Mouse (Mus musculus) stomach, embryonic 15.5 days (tissue): ENCODE measurements around the gene Mrps11. TPM values are rescaled to one million over a fixed set of nuclear protein-coding genes. Genes with fewer than 3 reads are reported as not detected.

Source experiments
- ATAC-seq: fragments of 200-750 bp; cut with Nextera tagmentation; 2 replicates; pipeline ENCODE4 v1.8.0; 2017; ENCODE audit warnings: low read depth, moderate number of reproducible peaks, moderate TSS enrichment; ENCODE audit not compliant: insufficient read depth, low FRiP score
- H3K27ac ChIP-seq: fragments of 300-500 bp; sonication (generic); 2 replicates; pipeline ENCODE4 v1.5.1; 2015; ENCODE audit warnings: mild to moderate bottlenecking, inconsistent platforms
- H3K27me3 ChIP-seq: fragments of 300-500 bp; sonication (generic); replicated peaks from 2 replicates; pipeline ENCODE4 v1.6.1; 2015; ENCODE audit warnings: inconsistent platforms
- H3K36me3 ChIP-seq: fragments of 300-500 bp; sonication (generic); 2 replicates; pipeline ENCODE4 v1.6.1; 2015; ENCODE audit warnings: inconsistent platforms
- H3K4me1 ChIP-seq: fragments of 300-500 bp; sonication (generic); 2 replicates; pipeline ENCODE4 v1.6.1; 2015; ENCODE audit warnings: inconsistent platforms
- H3K4me2 ChIP-seq: fragments of 300-500 bp; sonication (generic); 2 replicates; pipeline ENCODE4 v1.6.1; 2015; ENCODE audit warnings: mild to moderate bottlenecking, inconsistent platforms
- H3K4me3 ChIP-seq: fragments of 300-500 bp; sonication (generic); replicated peaks from 2 replicates; pipeline ENCODE4 v1.5.1; 2015; ENCODE audit warnings: inconsistent platforms
- H3K9ac ChIP-seq: fragments of 300-500 bp; sonication (generic); 2 replicates; pipeline ENCODE4 v1.6.1; 2015; ENCODE audit warnings: inconsistent platforms
- H3K9me3 ChIP-seq: fragments of 300-500 bp; sonication (generic); 2 replicates; pipeline ENCODE4 v1.6.1; 2016; ENCODE audit warnings: inconsistent platforms
- WGBS: fragments of 180-500 bp; shearing (Covaris S2); methylation state at CpG from one replicate; pipeline ENCODE4 v1.1.7; 2015; 5-methylcytosine and 5-hydroxymethylcytosine counted together
- polyA plus RNA-seq: library from polyadenylated mRNA; unstranded; fragments of >200 nt; fragmentation: Nextera tagmentation; extraction: Ambion mirVana; gene quantifications from 2 replicates; pipeline ENCODE4 v1.2.1, GENCODE M21; 2015

The Mrps11 gene
- 62.2 and 65.3 TPM in 2 replicates for polyA plus RNA-seq

GRCm38 (mm10) chr7:78782639-78783581, at the start of gene Mrps11, which contains the start of gene Mrpl46:
Gene Mrps11 (plus strand): TSS chr7:78783119.
Gene Mrpl46 (minus strand): TSS chr7:78783531.
- peak within 1 kb of the TSS; percentile 83 for H3K4me3 ChIP-seq
- H3K9ac ChIP-seq = peak within 1 kb of the TSS; percentile 72
- ATAC-seq = peak; percentile 97
- WGBS = under 1% methylated on average over 44 of the region's 44 CpGs
- peaks cover 8% of the 10 kb centered on the region; the same call in 1 of the 2 replicates for H3K4me1 ChIP-seq
- no peaks in the 10 kb centered on the region for H3K9me3 ChIP-seq
- no peaks in the 10 kb centered on the region for H3K27me3 ChIP-seq
- 0 out of 2 replicates have a peak, but pooled peaks cover 11% of the 10 kb centered on the region for H3K36me3 ChIP-seq
- H3K27ac ChIP-seq = 0 out of 2 replicates have a peak within 1 kb of the TSS, but pooled peaks have one; percentile 59
- H3K4me2 ChIP-seq = peak within 1 kb of the TSS; percentile 88

GRCm38 (mm10) chr7:78737196-78737595, 45.7 kb upstream of the Mrps11 start:
- Histone ChIP-seq H3K27ac (no peak overlapping the region), H3K4me1 (no peaks in the 10 kb centered on the region), H3K9ac (no peak overlapping the region), H3K9me3 (no peaks in the 10 kb centered on the region), H3K27me3 (no peaks in the 10 kb centered on the region), H3K4me2 (no peak overlapping the region), H3K4me3 (no peak overlapping the region), H3K36me3 (no peaks in the 10 kb centered on the region)
- no peak for ATAC-seq
- 89% methylated on average over 6 of the region's 6 CpGs for WGBS

DNA sequence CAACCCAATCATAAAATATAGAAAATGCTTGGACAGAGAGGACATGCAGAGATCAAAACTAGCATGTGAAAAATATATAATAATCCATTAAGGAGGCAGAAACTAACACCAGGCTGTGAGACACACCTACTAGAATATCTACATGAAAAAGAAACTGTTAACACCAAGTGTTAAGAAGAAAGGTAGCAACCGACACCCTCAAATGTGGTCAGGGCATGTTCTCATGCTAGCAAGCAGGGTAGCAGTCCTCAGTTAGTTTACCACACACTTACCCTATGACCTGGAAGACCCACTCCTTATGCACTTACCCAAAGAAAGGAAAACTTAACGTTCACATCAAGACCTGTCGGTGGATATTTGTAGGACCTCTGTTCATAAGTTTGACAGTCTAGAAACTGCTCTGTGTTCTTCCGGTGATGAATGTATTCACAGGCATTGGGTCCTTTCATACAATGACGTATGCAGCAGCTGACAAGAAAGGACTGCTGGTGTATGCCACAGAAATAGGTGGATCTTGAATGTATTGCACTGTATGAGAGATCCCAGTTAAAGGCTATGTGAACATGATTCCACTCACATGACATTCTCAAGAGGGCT, 45.2 kb upstream of the Mrps11 start, which contains the start of gene Ntrk3:
TSS of gene Ntrk3 (minus strand) at position 399 of the 597 bp plus-strand sequence.
- no peak within 1 kb of the TSS for H3K4me2 ChIP-seq
- no peaks in the 10 kb centered on the region for H3K27me3 ChIP-seq
- WGBS = 70% methylated on average over 5 of the region's 5 CpGs
- H3K9me3 ChIP-seq = no peaks in the 10 kb centered on the region
- ATAC-seq = no peak
- H3K36me3 ChIP-seq = no peaks in the 10 kb centered on the region
- no peak within 1 kb of the TSS for H3K27ac ChIP-seq
- H3K4me1 ChIP-seq = no peaks in the 10 kb centered on the region
- no peak within 1 kb of the TSS for H3K9ac ChIP-seq
- no peak within 1 kb of the TSS for H3K4me3 ChIP-seq

DNA sequence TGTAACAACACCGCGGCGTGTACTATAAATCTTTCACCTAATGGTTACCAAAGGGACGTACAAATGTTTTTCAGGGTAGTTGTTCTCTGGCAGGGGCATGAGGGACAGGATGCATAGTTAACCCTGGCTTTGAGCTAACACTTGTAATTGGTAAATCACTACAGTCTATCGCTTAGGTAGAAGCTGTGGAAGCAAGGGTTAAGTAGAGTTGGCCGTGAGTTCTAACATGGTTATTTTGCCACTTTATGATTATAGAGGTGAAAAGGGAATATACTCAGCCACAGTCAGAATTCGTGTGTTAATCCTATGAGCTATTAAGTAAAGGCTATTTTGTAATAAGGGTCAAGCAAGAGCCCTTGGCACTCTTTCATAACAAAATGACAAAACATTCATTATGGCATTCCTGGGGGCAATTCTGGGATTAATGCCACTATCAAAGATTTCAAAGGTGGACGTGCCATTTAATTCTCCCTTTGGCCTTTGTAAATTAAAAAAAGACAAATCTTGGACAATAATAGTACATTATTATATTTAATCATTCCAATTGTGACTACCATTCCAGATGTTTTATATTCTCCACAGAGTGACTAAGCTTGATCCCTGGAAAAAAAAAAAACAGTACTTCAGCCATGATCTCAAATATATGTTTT, 43.4 kb upstream of the Mrps11 start:
- H3K36me3 ChIP-seq = no peaks in the 10 kb centered on the region
- H3K4me3 ChIP-seq = no peak overlapping the region
- WGBS = 71% methylated on average over 8 of the region's 8 CpGs
- no peak overlapping the region for H3K27ac ChIP-seq
- no peak for ATAC-seq
- no peaks in the 10 kb centered on the region for H3K4me1 ChIP-seq
- H3K9ac ChIP-seq = no peak overlapping the region
- H3K9me3 ChIP-seq = no peaks in the 10 kb centered on the region
- no peaks in the 10 kb centered on the region for H3K27me3 ChIP-seq
- no peak overlapping the region for H3K4me2 ChIP-seq

DNA sequence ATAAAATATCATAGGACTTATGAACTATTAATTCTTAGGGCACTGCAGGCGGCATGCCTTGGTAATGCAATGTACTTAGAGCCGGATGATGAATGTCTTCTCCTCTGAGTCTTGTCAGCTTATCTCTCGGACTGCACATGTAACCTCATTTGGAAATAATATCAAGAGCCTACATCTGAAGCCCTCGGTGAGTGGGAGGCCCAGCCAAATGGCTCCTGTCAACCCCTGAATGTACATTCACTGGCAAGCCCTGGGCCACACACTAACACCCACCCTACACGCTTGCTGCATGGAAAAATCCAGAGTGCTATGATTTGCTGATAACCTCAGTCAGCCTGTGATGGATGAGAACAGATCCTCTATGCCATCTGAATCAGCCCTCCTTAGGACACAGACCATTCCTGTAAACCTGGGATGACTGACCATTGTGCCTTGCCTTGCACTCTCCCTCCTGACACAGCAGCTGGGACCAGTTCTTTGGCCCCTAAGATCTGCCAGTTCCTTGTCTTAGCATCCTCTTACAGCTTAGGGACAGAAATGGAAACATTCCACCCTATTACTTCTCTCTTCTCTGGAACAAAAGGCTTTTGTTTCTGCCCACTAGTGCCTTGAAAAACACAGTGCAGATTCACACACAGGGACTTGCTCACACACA, 39.1 kb upstream of the Mrps11 start:
- H3K27me3 ChIP-seq = no peaks in the 10 kb centered on the region
- 42% methylated on average over 5 of the region's 5 CpGs for WGBS
- no peak for ATAC-seq
- no peaks in the 10 kb centered on the region for H3K9me3 ChIP-seq
- H3K4me1 ChIP-seq = no peaks in the 10 kb centered on the region
- no peak overlapping the region for H3K9ac ChIP-seq
- H3K4me2 ChIP-seq = no peak overlapping the region
- no peaks in the 10 kb centered on the region for H3K36me3 ChIP-seq
- no peak overlapping the region for H3K4me3 ChIP-seq
- H3K27ac ChIP-seq = no peak overlapping the region

GRCm38 (mm10) chr7:78752961-78753360, 30.0 kb upstream of the Mrps11 start:
- no peak overlapping the region for H3K4me3 ChIP-seq
- H3K36me3 ChIP-seq = no peaks in the 10 kb centered on the region
- 78% methylated on average over 4 of the region's 4 CpGs for WGBS

DNA sequence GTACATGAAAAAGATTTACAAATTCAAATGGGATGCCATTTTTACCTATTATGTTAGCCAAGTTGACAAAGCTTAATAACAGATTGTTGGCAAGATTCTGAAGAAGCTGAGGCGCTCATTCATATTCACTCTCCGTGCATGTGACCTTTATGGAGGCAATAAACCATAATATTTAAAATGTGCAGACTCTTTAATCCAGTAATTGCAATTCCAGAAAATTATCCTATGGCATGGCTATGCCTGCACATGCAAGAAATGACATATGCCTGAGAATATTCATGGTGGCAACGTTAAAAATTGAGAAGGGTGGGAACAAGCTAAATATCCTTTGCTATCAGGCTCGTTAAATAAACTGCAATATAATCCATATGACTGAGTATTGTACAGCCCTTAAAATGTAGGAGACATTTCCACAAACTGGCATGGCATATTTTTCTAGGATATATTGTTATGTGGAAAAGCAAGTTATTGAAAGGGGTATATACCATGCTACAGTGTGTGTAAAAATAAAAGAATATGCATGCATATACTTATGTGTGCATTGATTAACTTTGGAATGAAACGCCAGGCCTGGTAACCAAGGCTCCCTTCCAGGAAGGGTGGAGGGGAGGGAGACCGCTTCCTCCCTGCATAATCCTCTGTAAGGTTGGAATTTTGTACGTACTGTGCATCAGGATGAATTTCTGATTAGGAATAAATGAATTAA, 29.0 kb upstream of the Mrps11 start:
- Histone ChIP-seq H3K4me2 (no peak overlapping the region), H3K4me3 (no peak overlapping the region), H3K27me3 (no peaks in the 10 kb centered on the region), H3K27ac (no peak overlapping the region), H3K36me3 (no peaks in the 10 kb centered on the region), H3K9ac (no peak overlapping the region), H3K4me1 (no peaks in the 10 kb centered on the region), H3K9me3 (no peaks in the 10 kb centered on the region)
- WGBS = 74% methylated on average over 7 of the region's 7 CpGs
- ATAC-seq = no peak

More at GRCm38 (mm10) chr7:78752961-78753360, 30.0 kb upstream of the Mrps11 start:
- no peak for ATAC-seq
- Histone ChIP-seq H3K4me2 (no peak overlapping the region), H3K9me3 (no peaks in the 10 kb centered on the region), H3K27ac (no peak overlapping the region), H3K27me3 (no peaks in the 10 kb centered on the region), H3K4me1 (no peaks in the 10 kb centered on the region), H3K9ac (no peak overlapping the region)

DNA sequence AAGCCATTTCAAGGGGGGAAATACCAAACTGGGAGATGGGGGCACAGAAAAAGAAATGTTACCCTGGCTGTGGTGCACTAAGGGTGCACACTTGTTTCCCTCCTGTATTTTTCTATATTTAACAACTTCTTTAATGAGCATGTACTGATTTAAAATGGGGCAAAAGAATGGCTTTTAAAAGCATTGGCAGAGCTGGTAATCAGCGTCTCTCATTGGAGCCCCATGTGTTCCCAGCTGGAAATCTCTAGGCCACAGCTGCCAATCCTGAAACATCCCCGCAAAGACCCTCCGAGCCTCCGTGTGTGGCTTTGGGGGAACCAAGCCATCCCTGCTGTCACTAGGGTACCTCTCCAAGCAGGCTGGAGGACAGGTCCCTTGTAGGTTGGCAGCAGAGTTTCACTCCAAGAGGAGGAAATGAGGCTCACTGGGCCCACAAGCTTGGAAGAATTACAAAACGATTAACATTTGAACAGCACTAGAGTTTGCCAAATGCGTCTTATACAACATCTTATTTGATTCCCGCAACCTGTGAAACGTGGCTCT, 28.4 kb upstream of the Mrps11 start:
- 57% methylated on average over 8 of the region's 8 CpGs for WGBS
- no peak overlapping the region for H3K4me2 ChIP-seq
- no peaks in the 10 kb centered on the region for H3K36me3 ChIP-seq
- no peak for ATAC-seq
- no peaks in the 10 kb centered on the region for H3K4me1 ChIP-seq
- H3K4me3 ChIP-seq = no peak overlapping the region
- no peaks in the 10 kb centered on the region for H3K27me3 ChIP-seq
- no peak overlapping the region for H3K27ac ChIP-seq
- no peak overlapping the region for H3K9ac ChIP-seq
- no peaks in the 10 kb centered on the region for H3K9me3 ChIP-seq

- no peak for ATAC-seq
- no peak overlapping the region for H3K9ac ChIP-seq
- no peaks in the 10 kb centered on the region for H3K36me3 ChIP-seq
- H3K4me3 ChIP-seq = no peak overlapping the region
- no peaks in the 10 kb centered on the region for H3K9me3 ChIP-seq
- H3K4me1 ChIP-seq = no peaks in the 10 kb centered on the region
- H3K4me2 ChIP-seq = no peak overlapping the region
- WGBS = 79% methylated on average over 3 of the region's 3 CpGs
- H3K27me3 ChIP-seq = no peaks in the 10 kb centered on the region
- H3K27ac ChIP-seq = no peak overlapping the region
Observed at GRCm38 (mm10) chr7:78763801-78764200, 19.1 kb upstream of the Mrps11 start.

DNA sequence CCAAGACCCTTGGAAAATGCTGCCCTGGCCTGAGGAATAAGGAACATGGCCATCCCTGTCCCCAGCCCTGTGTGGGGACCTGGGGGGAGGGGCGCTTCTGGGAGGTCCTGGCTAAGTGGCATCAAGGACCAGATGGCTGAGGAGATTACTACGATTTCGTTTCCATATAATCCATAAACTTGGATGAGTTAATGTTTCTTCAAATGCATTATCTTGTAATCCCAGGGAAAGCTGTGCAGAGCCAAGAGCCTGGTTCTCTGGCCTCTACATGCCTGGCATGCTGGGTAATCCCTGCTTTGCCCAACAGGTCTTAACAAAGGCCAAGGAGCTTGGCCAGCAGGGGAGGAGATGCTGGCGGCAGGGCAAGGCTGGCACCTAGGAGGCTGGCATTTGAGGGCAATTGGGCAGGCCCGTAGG, 17.7 kb upstream of the Mrps11 start:
- ATAC-seq = no peak
- Histone ChIP-seq H3K27me3 (no peaks in the 10 kb centered on the region), H3K4me1 (no peaks in the 10 kb centered on the region), H3K4me3 (no peak overlapping the region), H3K4me2 (no peak overlapping the region), H3K27ac (no peak overlapping the region), H3K36me3 (no peaks in the 10 kb centered on the region), H3K9ac (no peak overlapping the region), H3K9me3 (no peaks in the 10 kb centered on the region)
- 71% methylated on average over 5 of the region's 5 CpGs for WGBS
